Mouse (Mus musculus) midbrain, embryonic 11.5 days (tissue): ENCODE results near the gene Thap11. TPM values are rescaled to one million over a fixed set of nuclear protein-coding genes. Genes with fewer than 3 reads are reported as not detected.
"Not testable (repeated sequence)": the region's sequence is repeated elsewhere in the genome, so short reads cannot be mapped to it uniquely, and the experiment has no call there.

Source experiments
- ATAC-seq: fragments of 200-750 bp; cut with Nextera tagmentation; 2 replicates; pipeline ENCODE4 v1.8.0; 2017; ENCODE audit warnings: moderate TSS enrichment, moderate library complexity; ENCODE audit not compliant: low FRiP score
- DNase-seq: peaks from one replicate; pipeline ENCODE4 v3.0.0; 2015; ENCODE audit warnings: low spot score; ENCODE audit errors: missing footprints
- H3K27ac ChIP-seq: fragments of 300-500 bp; sonication (generic); 2 replicates; pipeline ENCODE4 v1.5.1; 2014; ENCODE audit warnings: low read depth, low read length
- H3K27me3 ChIP-seq: fragments of 300-500 bp; sonication (generic); 2 replicates; pipeline ENCODE4 v1.6.1; 2014; ENCODE audit warnings: mild to moderate bottlenecking, low read length, moderate library complexity, mixed read lengths; ENCODE audit not compliant: control insufficient read depth, insufficient read depth
- H3K36me3 ChIP-seq: fragments of 300-500 bp; sonication (generic); 2 replicates; pipeline ENCODE4 v1.6.1; 2014; ENCODE audit warnings: mild to moderate bottlenecking, low read length, moderate library complexity, mixed read lengths; ENCODE audit not compliant: control insufficient read depth, insufficient read depth
- H3K4me1 ChIP-seq: fragments of 300-500 bp; sonication (generic); 2 replicates; pipeline ENCODE4 v1.6.1; 2014; ENCODE audit warnings: low read length; ENCODE audit not compliant: control insufficient read depth, insufficient read depth
- H3K4me2 ChIP-seq: fragments of 300-500 bp; sonication (generic); 2 replicates; pipeline ENCODE4 v1.6.1; 2014; ENCODE audit warnings: mild to moderate bottlenecking, moderate library complexity
- H3K4me3 ChIP-seq: fragments of 300-500 bp; sonication (generic); 2 replicates; pipeline ENCODE4 v1.5.1; 2014; ENCODE audit warnings: low read depth, low read length
- H3K9ac ChIP-seq: fragments of 300-500 bp; sonication (generic); 2 replicates; pipeline ENCODE4 v1.6.1; 2014; ENCODE audit warnings: low read length
- H3K9me3 ChIP-seq: fragments of 300-500 bp; sonication (generic); 2 replicates; pipeline ENCODE4 v1.6.1; 2016; ENCODE audit warnings: low read length; ENCODE audit not compliant: control insufficient read depth
- WGBS: fragments of 180-500 bp; shearing (Covaris S2); extraction: QIAGEN DNeasy Blood & Tissue Kit; methylation state at CpG from one replicate; pipeline ENCODE4 v1.1.7; 2014; 5-methylcytosine and 5-hydroxymethylcytosine counted together
- polyA plus RNA-seq: library from polyadenylated mRNA; unstranded; fragments of >200 nt; fragmentation: Nextera tagmentation; extraction: Ambion mirVana; gene quantifications from 2 replicates; pipeline ENCODE4 v1.2.1, GENCODE M21; 2014

The Thap11 gene
- polyA plus RNA-seq, 1 experiment from 2014 or later, result 70.5 TPM

GRCm38 (mm10) chr8:105813241-105813640 lies 41.7 kb upstream of the Thap11 start:
- no peaks in the 10 kb centered on the region for H3K27me3 ChIP-seq
- no peak overlapping the region for H3K27ac ChIP-seq
- H3K4me3 ChIP-seq, result no peak overlapping the region
- no peaks in the 10 kb centered on the region; the same call in 1 of the 2 replicates for H3K36me3 ChIP-seq
- no peak overlapping the region for H3K4me2 ChIP-seq
- DNase-seq, result no peak
- WGBS, result 99% methylated on average over 6 of the region's 6 CpGs
- H3K9ac ChIP-seq, result no peak overlapping the region
- ATAC-seq, result no peak
- no peaks in the 10 kb centered on the region for H3K9me3 ChIP-seq
- H3K4me1 ChIP-seq, result no peaks in the 10 kb centered on the region

- Histone ChIP-seq H3K4me2 (no peak overlapping the region), H3K9ac (no peak overlapping the region), H3K9me3 (no peaks in the 10 kb centered on the region), H3K27ac (no peak overlapping the region), H3K4me1 (no peaks in the 10 kb centered on the region), H3K36me3 (peaks cover 20% of the 10 kb centered on the region), H3K4me3 (no peak overlapping the region), H3K27me3 (no peaks in the 10 kb centered on the region)
- 86% methylated on average over 3 of the region's 3 CpGs for WGBS
- DNase-seq, result no peak
- ATAC-seq, result no peak
Measured at GRCm38 (mm10) chr8:105819659-105820058, 35.3 kb upstream of the Thap11 start.

DNA sequence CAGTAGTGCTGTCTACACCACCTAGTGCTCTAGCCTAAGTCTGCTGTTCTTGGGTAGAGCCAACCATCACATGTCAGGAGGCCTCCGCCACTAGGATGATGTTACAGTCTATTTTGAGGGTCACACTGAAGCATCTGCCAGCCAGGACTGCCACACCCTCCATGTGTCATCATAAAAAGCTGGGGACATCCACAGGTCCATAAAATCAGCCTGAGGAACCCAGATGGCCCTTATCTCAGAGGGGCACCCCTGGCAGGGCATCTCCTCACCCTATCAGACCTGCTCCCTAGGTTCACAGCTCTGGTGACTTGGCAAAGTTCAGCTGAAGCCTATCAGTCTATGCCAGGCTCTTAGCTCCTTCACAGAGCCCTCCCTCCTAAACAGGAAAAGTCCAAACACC lies 34.0 kb upstream of the Thap11 start:
- DNase-seq, result no peak
- Histone ChIP-seq H3K4me1 (peaks cover 3% of the 10 kb centered on the region), H3K4me3 (no peak overlapping the region), H3K36me3 (peaks cover 20% of the 10 kb centered on the region), H3K27me3 (no peaks in the 10 kb centered on the region), H3K9me3 (no peaks in the 10 kb centered on the region), H3K27ac (no peak overlapping the region), H3K9ac (no peak overlapping the region), H3K4me2 (no peak overlapping the region)
- 95% methylated on average over 1 of the region's 1 CpGs for WGBS
- ATAC-seq, result no peak

GRCm38 (mm10) chr8:105825506-105825905 lies 29.4 kb upstream of the Thap11 start:
- Histone ChIP-seq H3K27me3 (no peaks in the 10 kb centered on the region), H3K27ac (no peak overlapping the region), H3K9me3 (no peaks in the 10 kb centered on the region), H3K9ac (no peak overlapping the region), H3K36me3 (peaks cover 20% of the 10 kb centered on the region), H3K4me3 (peak overlapping the region; percentile 80; the same call in 1 of the 2 replicates), H3K4me2 (peak overlapping the region; percentile 89; the same call in 1 of the 2 replicates), H3K4me1 (peaks cover 10% of the 10 kb centered on the region)
- DNase-seq (no peak), ATAC-seq (no peak)
- WGBS, result 91% methylated on average over 4 of the region's 4 CpGs

DNA sequence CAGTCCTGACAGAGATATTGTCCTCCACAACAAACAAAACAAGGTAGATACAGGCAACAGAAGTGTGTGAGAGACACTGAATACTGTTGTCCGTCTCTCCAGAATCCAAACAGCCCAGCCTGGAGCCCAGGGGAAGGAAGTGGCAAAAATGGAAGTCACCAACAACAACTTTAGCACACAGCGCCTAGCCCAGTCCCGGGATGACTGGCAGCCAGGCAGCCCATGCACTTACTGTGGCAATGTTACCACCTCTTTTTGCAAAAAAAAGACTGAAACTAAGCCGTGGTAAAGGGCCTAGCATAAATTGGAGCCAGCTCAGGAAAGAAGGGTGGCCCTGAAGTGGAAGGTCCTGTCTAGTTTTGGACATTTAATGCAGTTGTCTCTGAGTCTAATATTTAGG lies 28.6 kb upstream of the Thap11 start:
- no peak for ATAC-seq
- no peak overlapping the region for H3K27ac ChIP-seq
- peaks cover 15% of the 10 kb centered on the region for H3K36me3 ChIP-seq
- peaks cover 10% of the 10 kb centered on the region for H3K4me1 ChIP-seq
- H3K27me3 ChIP-seq, result no peaks in the 10 kb centered on the region
- no peak for DNase-seq
- H3K4me3 ChIP-seq, result peak overlapping the region; percentile 80
- H3K9ac ChIP-seq, result peak overlapping the region; percentile 86
- peak overlapping the region; percentile 89 for H3K4me2 ChIP-seq
- no peaks in the 10 kb centered on the region for H3K9me3 ChIP-seq
- WGBS, result 14% methylated on average over 4 of the region's 4 CpGs

GRCm38 (mm10) chr8:105826861-105827848 lies 27.8 kb upstream of the Thap11 start, which contains the start of the genes Ranbp10 and Tsnaxip1:
TSS of gene Ranbp10 (minus strand) at chr8:105827350.
TSS of gene Tsnaxip1 (plus strand) at chr8:105827731.
- under 1% methylated on average over 52 of the region's 52 CpGs for WGBS
- H3K9ac ChIP-seq, result peak within 1 kb of the TSS; percentile 86
- ATAC-seq, result peak; percentile 98
- peak within 1 kb of the TSS; percentile 89 for H3K4me2 ChIP-seq
- no peak within 1 kb of the TSS for H3K27ac ChIP-seq
- peak; percentile 99 for DNase-seq
- peaks cover 10% of the 10 kb centered on the region for H3K4me1 ChIP-seq
- no peaks in the 10 kb centered on the region for H3K27me3 ChIP-seq
- peak within 1 kb of the TSS; percentile 80 for H3K4me3 ChIP-seq
- no peaks in the 10 kb centered on the region for H3K9me3 ChIP-seq
- peaks cover 9% of the 10 kb centered on the region for H3K36me3 ChIP-seq

- not testable (repeated sequence) for H3K27me3 ChIP-seq, H3K9me3 ChIP-seq, H3K36me3 ChIP-seq, H3K27ac ChIP-seq, H3K4me3 ChIP-seq, DNase-seq, ATAC-seq, H3K9ac ChIP-seq, H3K4me1 ChIP-seq, H3K4me2 ChIP-seq
- WGBS, result 89% methylated on average over 2 of the region's 2 CpGs
Measured at GRCm38 (mm10) chr8:105833740-105834139, 21.2 kb upstream of the Thap11 start.

DNA sequence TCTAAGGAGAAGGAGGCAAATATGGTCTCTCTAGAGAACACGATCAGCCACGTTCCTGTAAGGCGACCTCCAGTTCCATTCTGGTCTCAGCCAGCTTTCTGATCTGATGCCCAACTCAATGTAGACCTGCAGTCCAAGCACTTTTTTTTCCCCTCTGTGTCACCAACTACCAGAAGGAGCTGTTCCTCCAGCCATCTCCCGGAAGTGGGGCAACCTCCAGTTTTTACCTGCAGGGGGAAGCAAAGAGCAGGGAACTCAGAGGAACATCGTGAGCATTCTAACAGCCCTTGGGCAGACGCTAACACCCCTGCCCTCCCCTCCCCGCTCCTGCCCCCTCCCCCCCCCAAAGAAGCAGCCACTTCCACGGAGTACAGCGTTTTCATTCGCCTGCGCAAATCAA lies 19.6 kb upstream of the Thap11 start:
- Histone ChIP-seq H3K9ac (no peak overlapping the region), H3K27me3 (no peaks in the 10 kb centered on the region), H3K27ac (no peak overlapping the region), H3K9me3 (no peaks in the 10 kb centered on the region), H3K36me3 (no peaks in the 10 kb centered on the region), H3K4me3 (no peak overlapping the region), H3K4me1 (no peaks in the 10 kb centered on the region), H3K4me2 (no peak overlapping the region)
- WGBS, result 29% methylated on average over 11 of the region's 11 CpGs
- no peak for ATAC-seq
- DNase-seq, result peak; percentile 90

GRCm38 (mm10) chr8:105836991-105837390 lies 17.9 kb upstream of the Thap11 start:
- no peak overlapping the region for H3K9ac ChIP-seq
- DNase-seq (no peak), ATAC-seq (no peak)
- no peaks in the 10 kb centered on the region; the same call in 1 of the 2 replicates for H3K36me3 ChIP-seq
- no peaks in the 10 kb centered on the region for H3K27me3 ChIP-seq
- no peak overlapping the region for H3K27ac ChIP-seq
- H3K4me3 ChIP-seq, result no peak overlapping the region
- no peaks in the 10 kb centered on the region for H3K4me1 ChIP-seq
- H3K4me2 ChIP-seq, result no peak overlapping the region
- 86% methylated on average over 6 of the region's 6 CpGs for WGBS
- no peaks in the 10 kb centered on the region for H3K9me3 ChIP-seq
